Mouse (Mus musculus) kidney, postnatal 36 days (tissue): ENCODE data around the gene As3mt.

Experiments
- DNase-seq, 2 experiments: peaks; one replicate each; pipeline ENCODE4 v3.0.0; 2021 to 2022; ENCODE audit warnings: mixed read lengths in 2 of 2

As3mt gene

GRCm38 (mm10) chr19:46789782-46790181, 82.5 kb downstream of the As3mt start:
- DNase-seq = no peak
